Mouse (Mus musculus) ES-CJ7 (cell line): ENCODE data around the gene Vdr.

Experiments used
- DNase-seq: peaks from one replicate; pipeline ENCODE4 v3.0.0; 2011; ENCODE audit warnings: low read depth, low spot score

Gene Vdr

DNA sequence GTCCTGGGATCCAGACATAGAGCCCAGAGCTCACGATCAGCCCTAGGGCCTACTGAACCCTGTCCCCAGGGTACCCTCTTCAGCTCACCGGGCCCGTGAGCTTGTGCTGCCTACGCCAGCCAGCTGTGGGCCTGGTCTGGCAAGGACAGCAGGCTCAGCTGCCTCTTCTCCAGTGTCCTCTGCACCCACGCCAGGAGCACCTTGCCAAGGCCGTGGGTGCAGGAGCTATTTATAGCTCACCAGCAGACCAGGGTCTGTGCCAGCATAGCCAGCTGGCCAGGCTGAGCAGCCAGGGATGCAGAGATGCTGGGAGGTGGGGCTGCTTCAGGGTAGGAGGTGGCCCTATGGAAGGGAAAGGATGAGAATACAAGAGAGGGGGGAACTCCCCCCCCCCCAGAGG is 98.3 kb downstream of the Vdr start:
- DNase-seq, result no peak

GRCm38 (mm10) chr15:97811307-97811706 is 99.1 kb downstream of the Vdr start:
- no peak for DNase-seq

DNA sequence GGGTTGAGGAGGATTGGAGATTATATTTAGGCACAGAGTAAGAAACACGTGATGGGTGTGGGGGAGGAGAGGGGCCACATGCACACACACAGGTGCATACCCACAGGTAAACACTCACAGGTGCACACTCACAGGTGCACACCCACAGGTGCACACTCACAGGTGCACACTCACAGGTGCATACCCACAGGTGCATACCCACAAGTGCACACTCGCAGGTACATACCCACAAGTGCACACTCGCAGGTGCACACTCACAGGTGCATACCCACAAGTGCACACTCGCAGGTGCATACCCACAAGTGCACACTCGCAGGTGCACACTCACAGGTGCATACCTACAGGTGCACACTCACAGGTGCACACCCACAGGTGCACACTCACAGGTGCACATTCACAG is 100.0 kb downstream of the Vdr start:
- DNase-seq, result no peak

DNA sequence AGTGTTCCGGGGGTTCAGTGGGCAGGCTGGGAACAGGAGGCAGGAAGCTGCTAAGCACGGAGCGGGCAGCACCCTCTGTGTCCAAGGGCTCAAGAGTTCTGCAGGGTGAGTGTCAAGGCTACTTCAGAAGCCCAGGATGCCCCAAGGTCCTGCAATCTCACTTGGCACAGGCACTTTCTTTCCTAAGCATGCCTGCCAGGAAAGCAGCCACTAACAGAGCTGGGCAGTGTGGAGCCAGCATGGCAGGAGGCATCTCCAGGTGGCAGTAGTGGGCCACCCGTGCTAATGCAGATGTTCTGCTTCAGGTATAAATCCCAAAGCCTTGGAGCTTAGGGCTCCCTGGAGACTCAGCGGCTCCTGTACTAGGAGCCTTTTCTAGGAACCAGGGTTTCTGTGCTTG is 100.5 kb downstream of the Vdr start:
- no peak for DNase-seq

- DNase-seq, result no peak
Measured at GRCm38 (mm10) chr15:97809206-97809605, 101.2 kb downstream of the Vdr start.

GRCm38 (mm10) chr15:97808532-97808931 is 101.9 kb downstream of the Vdr start:
- DNase-seq, result no peak

GRCm38 (mm10) chr15:97807867-97808266 is 102.6 kb downstream of the Vdr start:
- no peak for DNase-seq
